Mouse (Mus musculus) splenic B cell, adult 2 months (primary cell): ENCODE measurements around the gene Myo18a.

ENCODE experiments used
- DNase-seq: peaks from one replicate; pipeline ENCODE4 v3.0.0-alpha.2; 2011; ENCODE audit warnings: low read depth, low spot score
- H3K27me3 ChIP-seq: 2 replicates; pipeline ENCODE4 v1.6.1; 2012; ENCODE audit warnings: mild to moderate bottlenecking, low read length, moderate library complexity, mixed read lengths; ENCODE audit not compliant: control insufficient read depth, poor library complexity, insufficient read depth, severe bottlenecking
- H3K36me3 ChIP-seq: 2 replicates; pipeline ENCODE4 v1.6.1; 2012; ENCODE audit warnings: mild to moderate bottlenecking, low read length, moderate library complexity, mixed read lengths; ENCODE audit not compliant: control insufficient read depth, poor library complexity, insufficient read depth, severe bottlenecking

The Myo18a gene

GRCm38 (mm10) chr11:77800491-77800868, 37.4 kb downstream of the Myo18a start:
- Histone ChIP-seq H3K27me3 (no peaks in the 10 kb centered on the region), H3K36me3 (no peaks in the 10 kb centered on the region)
- DNase-seq, result no peak

- DNase-seq, result peak; percentile 60
- Histone ChIP-seq H3K27me3 (no peaks in the 10 kb centered on the region), H3K36me3 (no peaks in the 10 kb centered on the region)
Measured at GRCm38 (mm10) chr11:77800869-77801701, 38.0 kb downstream of the Myo18a start.

- Histone ChIP-seq H3K27me3 (no peaks in the 10 kb centered on the region), H3K36me3 (no peaks in the 10 kb centered on the region)
- peak; percentile 67 for DNase-seq
Measured at GRCm38 (mm10) chr11:77802341-77802865, 39.4 kb downstream of the Myo18a start.

- Histone ChIP-seq H3K36me3 (no peaks in the 10 kb centered on the region; the same call in 1 of the 2 replicates), H3K27me3 (no peaks in the 10 kb centered on the region)
- no peak for DNase-seq
Measured at GRCm38 (mm10) chr11:77806218-77806617, 43.2 kb downstream of the Myo18a start.

- Histone ChIP-seq H3K27me3 (no peaks in the 10 kb centered on the region), H3K36me3 (no peaks in the 10 kb centered on the region; the same call in none of the 2 replicates)
- no peak for DNase-seq
Measured at GRCm38 (mm10) chr11:77806855-77807254, 43.8 kb downstream of the Myo18a start.

GRCm38 (mm10) chr11:77808051-77808465, 45.0 kb downstream of the Myo18a start:
- H3K27me3 ChIP-seq, result no peaks in the 10 kb centered on the region
- H3K36me3 ChIP-seq, result no peaks in the 10 kb centered on the region; the same call in none of the 2 replicates
- DNase-seq, result no peak

GRCm38 (mm10) chr11:77809215-77809614, 46.2 kb downstream of the Myo18a start:
- no peak for DNase-seq

GRCm38 (mm10) chr11:77810018-77810417, 47.0 kb downstream of the Myo18a start:
- Histone ChIP-seq H3K27me3 (no peaks in the 10 kb centered on the region), H3K36me3 (no peaks in the 10 kb centered on the region; the same call in none of the 2 replicates)
- DNase-seq, result no peak

More at GRCm38 (mm10) chr11:77809215-77809614, 46.2 kb downstream of the Myo18a start:
- Histone ChIP-seq H3K27me3 (no peaks in the 10 kb centered on the region), H3K36me3 (no peaks in the 10 kb centered on the region; the same call in none of the 2 replicates)

GRCm38 (mm10) chr11:77813969-77814368, 50.9 kb downstream of the Myo18a start:
- Histone ChIP-seq H3K36me3 (peaks cover 4% of the 10 kb centered on the region), H3K27me3 (no peaks in the 10 kb centered on the region)
- DNase-seq, result no peak

GRCm38 (mm10) chr11:77816003-77816402, 53.0 kb downstream of the Myo18a start:
- Histone ChIP-seq H3K36me3 (peaks cover 7% of the 10 kb centered on the region), H3K27me3 (no peaks in the 10 kb centered on the region)
- DNase-seq, result peak; percentile 92

- Histone ChIP-seq H3K27me3 (no peaks in the 10 kb centered on the region), H3K36me3 (peaks cover 12% of the 10 kb centered on the region; the same call in 1 of the 2 replicates)
- DNase-seq, result peak; percentile 60
Measured at GRCm38 (mm10) chr11:77821648-77822047, 58.6 kb downstream of the Myo18a start.

- peaks cover 12% of the 10 kb centered on the region; the same call in 1 of the 2 replicates for H3K36me3 ChIP-seq
- DNase-seq, result peak; percentile 77
Measured at GRCm38 (mm10) chr11:77822781-77823180, 59.7 kb downstream of the Myo18a start.

GRCm38 (mm10) chr11:77825853-77826252, 62.8 kb downstream of the Myo18a start:
- peak; percentile 72 for DNase-seq
- peaks cover 17% of the 10 kb centered on the region for H3K36me3 ChIP-seq
- H3K27me3 ChIP-seq, result no peaks in the 10 kb centered on the region

More at GRCm38 (mm10) chr11:77822781-77823180, 59.7 kb downstream of the Myo18a start:
- no peaks in the 10 kb centered on the region for H3K27me3 ChIP-seq

GRCm38 (mm10) chr11:77826311-77826710, 63.3 kb downstream of the Myo18a start:
- H3K36me3 ChIP-seq, result peaks cover 18% of the 10 kb centered on the region
- DNase-seq, result no peak
- H3K27me3 ChIP-seq, result no peaks in the 10 kb centered on the region
